ENCODE assay signal across 9 mouse cellular contexts in the genomic region with DNA sequence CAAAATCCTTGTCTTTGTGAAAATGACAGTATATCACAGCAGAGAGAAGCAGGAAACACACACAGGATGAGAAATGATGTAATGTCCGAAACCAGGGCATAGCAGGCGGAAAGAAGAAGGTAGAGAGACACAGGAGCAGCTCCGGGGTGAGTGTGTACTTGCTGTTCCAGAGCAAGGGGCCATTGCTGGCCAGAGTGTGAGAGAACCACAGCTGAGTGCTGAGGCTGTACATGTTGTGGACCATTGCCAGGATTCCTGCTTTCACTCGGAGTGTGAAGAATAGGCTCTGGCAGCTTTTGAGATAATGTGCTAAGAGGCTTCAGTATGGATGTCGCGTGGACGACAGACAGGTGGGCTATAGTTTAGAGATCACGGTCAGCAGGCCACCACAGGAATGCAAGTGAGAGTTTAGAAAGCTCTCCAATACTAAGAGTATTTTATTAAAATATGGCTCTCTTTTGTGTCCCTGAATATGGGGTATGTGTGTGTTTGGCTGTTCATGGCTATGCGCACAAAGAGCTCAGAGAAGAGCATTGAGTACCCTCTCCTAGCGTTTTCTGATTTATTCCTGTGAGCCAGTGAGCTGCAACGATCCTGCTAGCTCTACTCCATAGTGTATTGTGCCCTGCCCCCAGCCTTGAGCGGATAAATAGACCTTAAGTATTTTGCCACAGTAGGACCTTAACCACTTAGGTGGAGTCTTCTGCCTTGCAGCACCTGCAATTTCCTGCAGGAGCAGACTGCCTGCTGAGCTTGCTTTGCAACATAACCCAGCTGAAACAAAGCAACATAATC.
DNase-seq lines count a peak whose midpoint lies in the region; ATAC-seq lines count a peak whose summit lies in the region.
"Had no signal": no experiment of that assay in that cellular context is flagged by ENCODE, and none has a peak within 500 bp of the region (broad histone marks: within the 10 kb centered on the region; RNA-seq: fewer than 3 reads in every experiment).

No protein-coding gene starts in this region.

- H3K27me3 ChIP-seq in hindbrain, embryonic 15.5 days: no peaks in the 10 kb centered on the region
- H3K27me3 ChIP-seq in hindbrain, embryonic 13.5 days: no peaks in the 10 kb centered on the region
- H3K27me3 ChIP-seq in limb, embryonic 15.5 days: no peaks in the 10 kb centered on the region

- peak; percentile 81; the same call in 1 of the 2 replicates for ATAC-seq in hindbrain, embryonic 15.5 days (ENCODE audit: low FRiP score, low read depth)
- ATAC-seq in hindbrain, embryonic 13.5 days (ENCODE audit: low FRiP score): no peak
- ATAC-seq in limb, embryonic 15.5 days (ENCODE audit: insufficient number of reproducible peaks, low FRiP score, low TSS enrichment, low read depth): no peak

- no peaks in the 10 kb centered on the region for H3K9me3 ChIP-seq in hindbrain, embryonic 15.5 days
- H3K9me3 ChIP-seq in hindbrain, embryonic 13.5 days: no peaks in the 10 kb centered on the region
- H3K9me3 ChIP-seq in limb, embryonic 15.5 days: no peaks in the 10 kb centered on the region

- intact Hi-C loops in gastrocnemius, postnatal 36 days (cut with DNase I): no loop called here

- H3K9ac ChIP-seq in hindbrain, embryonic 15.5 days: no peak overlapping the region
- H3K9ac ChIP-seq in hindbrain, embryonic 13.5 days: no peak overlapping the region
- no peak overlapping the region for H3K9ac ChIP-seq in limb, embryonic 15.5 days

- H3K4me3 ChIP-seq in hindbrain, embryonic 15.5 days: no peak overlapping the region
- no peak overlapping the region for H3K4me3 ChIP-seq in hindbrain, embryonic 13.5 days
- no peak overlapping the region for H3K4me3 ChIP-seq in limb, embryonic 15.5 days

- peaks cover 8% of the 10 kb centered on the region; the same call in 1 of the 2 replicates for H3K4me1 ChIP-seq in hindbrain, embryonic 15.5 days (replicated peaks)
- H3K4me1 ChIP-seq in hindbrain, embryonic 13.5 days (replicated peaks): no peaks in the 10 kb centered on the region
- peaks cover 4% of the 10 kb centered on the region; the same call in 1 of the 2 replicates for H3K4me1 ChIP-seq in limb, embryonic 15.5 days

- H3K27ac ChIP-seq in hindbrain, embryonic 15.5 days (replicated peaks): no peak overlapping the region
- no peak overlapping the region for H3K27ac ChIP-seq in hindbrain, embryonic 13.5 days
- H3K27ac ChIP-seq in limb, embryonic 15.5 days: 0 out of 2 replicates have a peak overlapping the region, but pooled peaks have one; percentile 29

- 69% methylated on average over 12 of the region's 12 CpGs for WGBS in hindbrain, embryonic 15.5 days
- WGBS in hindbrain, embryonic 13.5 days: 81% methylated on average over 12 of the region's 12 CpGs
- WGBS in limb, embryonic 15.5 days: 71% methylated on average over 12 of the region's 12 CpGs

- DNase-seq in MN1 (ENCODE audit: low spot score): peak; percentile 58
- DNase-seq in cerebellum, postnatal 36 days: peak; percentile 5 to 17
- DNase-seq in layer of hippocampus, adult 11-12 months (ENCODE audit: low spot score): no peak
- no peak for DNase-seq in thymus, postnatal 4 days
- DNase-seq in gastrocnemius, postnatal 36 days: no peak
- DNase-seq: kidney, adult 2 months had no signal

- 0 out of 2 replicates have a peak overlapping the region, but pooled peaks have one; percentile 6 for H3K4me2 ChIP-seq in hindbrain, embryonic 15.5 days
- no peak overlapping the region for H3K4me2 ChIP-seq in hindbrain, embryonic 13.5 days
- H3K4me2 ChIP-seq in limb, embryonic 15.5 days: no peak overlapping the region

- no peaks in the 10 kb centered on the region for H3K36me3 ChIP-seq in hindbrain, embryonic 15.5 days
- no peaks in the 10 kb centered on the region for H3K36me3 ChIP-seq in hindbrain, embryonic 13.5 days
- no peaks in the 10 kb centered on the region for H3K36me3 ChIP-seq in limb, embryonic 15.5 days

Comparison
In these comparisons a context has a peak if more than half of its experiments do, and no peak if none do; other contexts are left out.
1. DNase-seq: peak in MN1 (single experiment) and cerebellum, postnatal 36 days (2 of 2); none in layer of hippocampus, adult 11-12 months (single experiment), thymus, postnatal 4 days (single experiment) and gastrocnemius, postnatal 36 days (0 of 2).